Mouse (Mus musculus): ENCODE results near the gene Smad9.

GRCm38 (mm10) chr3:54727588-54727987, 27.8 kb upstream of the Smad9 start:
- TF ChIP-seq POLR2A (IDR thresholded peaks at IDR 0.05; ENCODE audit: insufficient read depth, low read depth, low read length) = no peak
- TF ChIP-seq CTCF (IDR thresholded peaks at IDR 0.05) = no peak
- TF ChIP-seq EP300 (IDR thresholded peaks at IDR 0.05; ENCODE audit: insufficient read depth, low read depth, low read length) = no peak
